Mouse (Mus musculus): Measurements from ENCODE around the gene Mrpl1.

DNA sequence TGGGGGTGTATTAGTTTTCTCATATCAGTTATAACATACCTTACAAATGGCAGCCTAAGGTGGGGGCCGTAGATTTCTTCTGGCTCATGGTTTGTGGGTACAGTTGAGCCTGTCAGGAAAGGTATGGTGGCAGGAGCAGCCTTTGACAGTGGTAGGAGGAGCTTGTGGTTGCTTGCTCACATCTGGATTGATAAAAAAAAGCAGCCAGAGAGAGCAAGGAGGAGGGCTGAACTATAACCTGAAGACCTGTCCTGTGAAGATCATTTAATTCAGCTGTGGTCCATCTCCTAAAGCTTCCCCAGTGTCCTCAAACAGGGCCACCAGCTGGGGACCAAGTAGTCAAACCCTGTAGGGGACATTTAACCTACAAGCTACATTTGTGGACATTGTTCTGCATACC, 12.0 kb downstream of the Mrpl1 start:
- TF ChIP-seq CTCF (IDR thresholded peaks at IDR 0.05; ENCODE audit: control insufficient read depth, insufficient read depth, low read length) (no peak), POLR2A (IDR thresholded peaks at IDR 0.05; ENCODE audit: borderline replicate concordance, control insufficient read depth, low read depth, low read length) (no peak)

All from bone marrow, adult 2 months (tissue).